Mouse (Mus musculus) neural tube, embryonic 15.5 days (tissue): Measurements from ENCODE around the gene Vmn1r211. TPM values are rescaled to one million over a fixed set of nuclear protein-coding genes. Genes with fewer than 3 reads are reported as not detected.
"Not testable (repeated sequence)": the region's sequence is repeated elsewhere in the genome, so short reads cannot be mapped to it uniquely, and the experiment has no call there.

Experiments
- ATAC-seq: fragments of 200-750 bp; cut with Nextera tagmentation; 2 replicates; pipeline ENCODE4 v1.8.0; 2017; ENCODE audit warnings: mild to moderate bottlenecking, moderate TSS enrichment, moderate library complexity; ENCODE audit not compliant: low FRiP score
- H3K27ac ChIP-seq: fragments of 300-500 bp; sonication (generic); replicated peaks from 2 replicates; pipeline ENCODE4 v1.5.1; 2015; ENCODE audit warnings: mild to moderate bottlenecking, inconsistent platforms
- H3K27me3 ChIP-seq: fragments of 300-500 bp; sonication (generic); replicated peaks from 2 replicates; pipeline ENCODE4 v1.6.1; 2015; ENCODE audit warnings: inconsistent platforms
- H3K36me3 ChIP-seq: fragments of 300-500 bp; sonication (generic); 2 replicates; pipeline ENCODE4 v1.6.1; 2015; ENCODE audit warnings: inconsistent platforms
- H3K4me1 ChIP-seq: fragments of 300-500 bp; sonication (generic); 2 replicates; pipeline ENCODE4 v1.6.1; 2015; ENCODE audit warnings: inconsistent platforms
- H3K4me2 ChIP-seq: fragments of 300-500 bp; sonication (generic); 2 replicates; pipeline ENCODE4 v1.6.1; 2015; ENCODE audit warnings: inconsistent platforms, mild to moderate bottlenecking, moderate library complexity
- H3K4me3 ChIP-seq: fragments of 300-500 bp; sonication (generic); replicated peaks from 2 replicates; pipeline ENCODE4 v1.5.1; 2015; ENCODE audit warnings: mild to moderate bottlenecking, inconsistent platforms
- H3K9ac ChIP-seq: fragments of 300-500 bp; sonication (generic); replicated peaks from 2 replicates; pipeline ENCODE4 v1.6.1; 2015; ENCODE audit warnings: mild to moderate bottlenecking, inconsistent platforms
- H3K9me3 ChIP-seq: fragments of 300-500 bp; sonication (generic); replicated peaks from 2 replicates; pipeline ENCODE4 v1.6.1; 2016; ENCODE audit warnings: inconsistent platforms
- WGBS: fragments of 180-500 bp; shearing (Covaris S2); methylation state at CpG from one replicate; pipeline ENCODE4 v1.1.7; 2015; ENCODE audit warnings: mixed read lengths; 5-methylcytosine and 5-hydroxymethylcytosine counted together
- polyA plus RNA-seq: library from polyadenylated mRNA; unstranded; fragments of >200 nt; fragmentation: Nextera tagmentation; extraction: Ambion mirVana; gene quantifications from 2 replicates; pipeline ENCODE4 v1.2.1, GENCODE M21; 2015

The Vmn1r211 gene
- not detected in 2 replicates for polyA plus RNA-seq

DNA sequence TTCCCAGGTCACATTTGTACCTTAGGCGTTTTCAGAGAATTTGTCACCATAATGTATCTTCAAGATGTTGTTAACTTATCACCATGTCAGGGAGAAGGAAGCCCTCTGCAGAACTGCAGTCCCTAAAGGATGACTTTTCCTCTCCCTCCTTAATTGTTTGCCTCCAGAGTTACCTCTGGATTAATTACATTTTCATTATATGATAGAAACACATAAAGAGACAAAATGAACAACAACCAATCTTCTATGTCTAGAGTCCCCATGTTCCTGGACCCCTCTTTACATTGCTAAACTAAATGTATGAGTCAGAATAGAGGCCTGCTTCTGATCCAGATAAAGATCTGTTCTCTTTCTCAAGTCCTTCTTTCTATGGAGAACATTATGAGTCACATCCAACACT, at the start of gene Vmn1r211:
Vmn1r211 (minus strand) TSS at position 101 of the 400 bp plus-strand sequence.
- 73% methylated on average over 1 of the region's 1 CpGs for WGBS
- no peak within 1 kb of the TSS for H3K4me3 ChIP-seq
- H3K9me3 ChIP-seq = no peaks in the 10 kb centered on the region
- no peaks in the 10 kb centered on the region for H3K27me3 ChIP-seq
- H3K4me2 ChIP-seq = no peak within 1 kb of the TSS
- no peaks in the 10 kb centered on the region for H3K36me3 ChIP-seq
- ATAC-seq = no peak
- H3K4me1 ChIP-seq = no peaks in the 10 kb centered on the region
- H3K9ac ChIP-seq = no peak within 1 kb of the TSS
- no peak within 1 kb of the TSS for H3K27ac ChIP-seq

DNA sequence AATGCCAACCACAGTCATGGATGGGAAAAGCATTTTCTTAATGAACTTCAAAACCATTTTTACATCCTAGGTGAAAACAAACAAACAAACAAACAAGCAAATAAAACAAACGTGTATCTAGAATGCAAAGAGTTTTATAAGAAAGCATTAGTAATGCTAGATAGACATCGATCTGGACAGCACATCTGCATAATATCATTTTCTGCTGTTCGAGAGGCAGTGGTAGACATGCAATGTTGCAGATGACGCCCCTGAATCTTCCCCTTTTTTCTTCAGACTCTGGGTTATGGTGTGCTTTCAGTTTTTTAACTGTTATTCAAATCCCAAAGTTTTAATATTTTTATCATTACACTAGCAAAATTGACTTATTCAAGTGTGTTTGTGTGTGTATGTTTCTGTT, 26.7 kb upstream of the Vmn1r211 start, which contains the start of gene Vmn1r212:
Vmn1r212 (minus strand) TSS at position 101 of the 400 bp plus-strand sequence.
- no peak for ATAC-seq
- no peaks in the 10 kb centered on the region for H3K9me3 ChIP-seq
- 86% methylated on average over 4 of the region's 4 CpGs for WGBS
- no peak within 1 kb of the TSS for H3K9ac ChIP-seq
- H3K4me3 ChIP-seq = no peak within 1 kb of the TSS
- H3K4me1 ChIP-seq = no peaks in the 10 kb centered on the region
- H3K27ac ChIP-seq = no peak within 1 kb of the TSS
- H3K36me3 ChIP-seq = no peaks in the 10 kb centered on the region
- H3K27me3 ChIP-seq = no peaks in the 10 kb centered on the region
- no peak within 1 kb of the TSS for H3K4me2 ChIP-seq

DNA sequence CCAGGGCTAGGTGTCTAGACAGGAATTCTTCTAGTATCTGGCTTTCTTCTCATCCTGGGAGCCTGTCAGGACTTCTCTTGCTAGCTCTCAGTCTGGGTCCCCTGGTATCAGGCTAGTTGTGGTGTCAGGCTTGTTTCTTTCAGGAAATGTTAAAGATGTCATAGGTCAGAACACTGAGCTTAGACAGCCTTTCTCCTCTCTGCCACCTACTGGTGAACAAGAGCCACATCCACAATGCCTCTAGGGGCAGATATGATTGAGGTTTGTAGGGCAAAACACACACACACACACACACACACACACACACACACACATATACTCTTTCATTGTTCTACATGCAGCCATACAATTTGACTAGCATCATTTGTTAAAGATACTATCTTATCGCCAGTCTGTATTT, 21.9 kb upstream of the Vmn1r211 start:
- Histone ChIP-seq H3K9me3 (no peaks in the 10 kb centered on the region), H3K27me3 (no peaks in the 10 kb centered on the region), H3K4me1 (no peaks in the 10 kb centered on the region)

DNA sequence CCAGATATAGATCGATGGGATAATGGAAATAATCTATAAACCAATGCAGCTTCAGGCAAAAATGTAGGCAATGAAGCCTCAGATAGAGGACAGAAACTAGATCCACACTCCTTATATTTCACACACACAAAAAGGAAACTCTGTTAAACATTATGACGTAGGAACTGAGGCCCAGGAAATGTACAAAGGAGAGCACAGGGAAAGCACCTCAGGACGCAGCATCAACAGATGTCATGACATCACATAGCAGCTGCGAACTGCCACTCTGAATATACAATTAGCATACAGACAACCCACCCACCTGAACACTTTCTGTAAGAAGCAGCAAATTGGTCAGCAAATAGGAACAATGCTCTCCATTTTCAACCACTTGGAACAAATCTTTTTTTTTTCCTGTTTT, 2.6 kb downstream of the Vmn1r211 start:
- Histone ChIP-seq H3K9me3 (no peaks in the 10 kb centered on the region), H3K27ac (no peak overlapping the region), H3K9ac (no peak overlapping the region), H3K36me3 (no peaks in the 10 kb centered on the region), H3K4me1 (no peaks in the 10 kb centered on the region), H3K4me2 (no peak overlapping the region), H3K4me3 (no peak overlapping the region), H3K27me3 (no peaks in the 10 kb centered on the region)
- WGBS = 86% methylated on average over 4 of the region's 4 CpGs
- no peak for ATAC-seq

More for the DNA sequence above, 21.9 kb upstream of the Vmn1r211 start:
- H3K4me3 ChIP-seq = no peak overlapping the region
- ATAC-seq = no peak
- H3K36me3 ChIP-seq = no peaks in the 10 kb centered on the region
- no peak overlapping the region for H3K4me2 ChIP-seq
- WGBS = 92% methylated on average over 1 of the region's 1 CpGs
- no peak overlapping the region for H3K27ac ChIP-seq
- H3K9ac ChIP-seq = no peak overlapping the region

DNA sequence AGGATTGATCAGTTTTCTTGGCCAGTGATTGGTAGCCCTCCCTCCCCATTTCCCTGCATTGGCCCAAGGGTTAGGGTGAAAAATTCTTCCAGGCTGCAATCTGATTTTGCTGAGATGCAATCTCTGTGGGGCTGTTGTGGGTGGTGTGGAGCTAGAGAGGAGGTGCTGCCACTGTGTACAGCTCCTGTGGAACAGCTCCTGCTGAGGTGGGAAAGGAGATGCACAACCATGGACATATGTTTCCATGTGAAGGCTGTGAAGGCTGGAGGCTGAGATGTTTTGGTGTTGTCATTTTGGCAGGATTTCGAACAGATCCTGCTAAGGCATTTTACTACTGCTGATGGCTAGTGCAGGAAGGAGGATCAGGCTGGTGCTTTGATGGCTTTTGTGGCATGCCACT, 10.6 kb downstream of the Vmn1r211 start:
- no peak overlapping the region for H3K27ac ChIP-seq
- no peaks in the 10 kb centered on the region for H3K4me1 ChIP-seq
- ATAC-seq = no peak
- H3K27me3 ChIP-seq = no peaks in the 10 kb centered on the region
- no peaks in the 10 kb centered on the region for H3K9me3 ChIP-seq
- no peak overlapping the region for H3K9ac ChIP-seq
- 87% methylated on average over 1 of the region's 1 CpGs for WGBS
- no peaks in the 10 kb centered on the region for H3K36me3 ChIP-seq
- H3K4me2 ChIP-seq = no peak overlapping the region
- H3K4me3 ChIP-seq = no peak overlapping the region

DNA sequence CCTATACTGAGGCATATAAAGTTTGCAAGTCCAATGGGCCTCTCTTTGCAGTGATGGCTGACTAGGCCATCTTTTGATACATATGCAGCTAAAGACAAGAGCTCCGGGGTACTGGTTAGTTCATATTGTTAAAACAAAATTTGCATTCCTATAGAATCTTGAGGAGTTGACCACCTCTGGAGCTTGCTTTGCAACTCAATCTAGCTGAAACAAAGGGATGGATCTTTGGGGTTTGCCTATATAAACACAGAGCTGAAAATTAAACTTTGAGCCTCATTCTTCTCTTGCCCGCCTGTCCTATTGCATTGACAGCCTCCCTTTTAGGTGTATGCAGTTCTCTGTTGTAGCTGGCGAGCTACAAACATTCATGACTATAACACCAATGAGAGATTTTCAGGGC, 13.1 kb downstream of the Vmn1r211 start:
- H3K4me3 ChIP-seq, H3K9me3 ChIP-seq, H3K4me1 ChIP-seq, H3K4me2 ChIP-seq, H3K36me3 ChIP-seq, ATAC-seq, H3K9ac ChIP-seq, H3K27ac ChIP-seq, H3K27me3 ChIP-seq: not testable (repeated sequence)
- WGBS = 60% methylated on average over 3 of the region's 3 CpGs

DNA sequence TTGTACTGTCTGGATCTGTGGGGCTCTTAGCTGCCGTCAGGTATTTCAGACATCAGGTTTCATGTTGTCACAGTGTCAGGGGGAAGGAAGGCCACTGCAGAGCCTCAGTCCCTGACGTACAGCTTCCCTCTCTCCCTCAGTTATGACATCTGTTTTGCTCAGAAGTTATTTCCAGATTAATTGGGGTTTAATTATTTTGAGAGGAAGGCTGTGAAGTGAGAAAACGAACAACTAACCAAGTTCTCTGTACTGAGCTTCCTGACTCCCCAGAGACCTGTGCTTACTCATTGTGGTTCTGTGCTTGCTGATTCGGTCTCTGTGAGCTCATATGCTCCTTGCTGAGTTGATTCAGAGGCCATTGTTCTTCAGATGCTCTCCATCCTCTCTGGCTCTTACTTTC, 26.1 kb downstream of the Vmn1r211 start, which contains the start of gene Vmn1r210:
Vmn1r210 (minus strand) TSS at position 101 of the 400 bp plus-strand sequence.
- H3K27me3 ChIP-seq = no peaks in the 10 kb centered on the region
- 72% methylated on average over 4 of the region's 4 CpGs for WGBS
- H3K4me2 ChIP-seq = no peak within 1 kb of the TSS
- no peak within 1 kb of the TSS for H3K27ac ChIP-seq
- no peak within 1 kb of the TSS for H3K9ac ChIP-seq
- ATAC-seq = no peak
- no peaks in the 10 kb centered on the region for H3K4me1 ChIP-seq
- no peak within 1 kb of the TSS for H3K4me3 ChIP-seq
- H3K36me3 ChIP-seq = no peaks in the 10 kb centered on the region
- H3K9me3 ChIP-seq = no peaks in the 10 kb centered on the region

DNA sequence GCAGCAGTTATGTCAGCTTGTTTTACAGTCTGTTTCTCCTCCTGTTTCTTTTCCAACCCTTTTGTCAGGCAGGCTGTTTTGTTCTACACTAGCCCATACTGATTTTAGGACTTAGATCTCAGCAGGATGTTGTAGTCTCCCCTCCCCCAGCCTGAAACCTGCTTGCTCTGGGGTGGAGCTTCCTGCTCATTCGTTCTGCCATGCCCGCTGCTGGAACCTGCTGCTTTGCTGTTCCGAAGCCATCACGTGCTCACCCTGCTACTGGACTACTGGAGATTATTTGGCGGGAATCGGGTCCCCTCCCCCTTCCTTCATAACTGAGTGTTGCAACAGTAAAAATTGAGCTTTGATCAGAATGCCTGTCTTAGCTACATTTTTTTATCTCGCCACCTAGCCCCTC, 28.0 kb downstream of the Vmn1r211 start:
- not testable (repeated sequence) for H3K27ac ChIP-seq, H3K27me3 ChIP-seq, H3K9me3 ChIP-seq, H3K4me3 ChIP-seq, ATAC-seq, H3K9ac ChIP-seq, H3K4me1 ChIP-seq, H3K36me3 ChIP-seq
- WGBS = 29% methylated on average over 7 of the region's 7 CpGs
- H3K4me2 ChIP-seq = peak overlapping the region; percentile 28

DNA sequence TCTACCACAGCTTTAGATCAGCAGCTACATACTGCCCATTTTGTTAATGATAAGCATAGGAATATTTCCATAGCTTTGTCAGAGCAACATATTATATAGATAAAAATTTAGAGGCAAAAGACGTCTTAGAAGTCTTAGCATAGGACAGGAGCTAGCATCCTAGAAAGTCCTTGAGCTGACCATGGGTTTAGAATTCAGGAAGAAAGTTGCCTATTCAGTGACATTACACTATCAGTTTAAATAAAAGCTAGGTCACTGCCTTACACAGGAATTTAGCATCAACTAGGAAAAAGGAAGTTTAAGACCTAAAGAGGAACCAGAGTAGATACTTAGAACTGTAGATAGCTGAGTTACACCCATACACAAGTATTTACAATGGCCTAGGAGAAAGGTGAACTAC, 35.8 kb downstream of the Vmn1r211 start:
- H3K4me1 ChIP-seq, H3K36me3 ChIP-seq, H3K9ac ChIP-seq, H3K4me3 ChIP-seq, H3K27me3 ChIP-seq, H3K4me2 ChIP-seq, H3K27ac ChIP-seq, ATAC-seq, H3K9me3 ChIP-seq: not testable (repeated sequence)
- WGBS = 91% methylated on average over 1 of the region's 1 CpGs

DNA sequence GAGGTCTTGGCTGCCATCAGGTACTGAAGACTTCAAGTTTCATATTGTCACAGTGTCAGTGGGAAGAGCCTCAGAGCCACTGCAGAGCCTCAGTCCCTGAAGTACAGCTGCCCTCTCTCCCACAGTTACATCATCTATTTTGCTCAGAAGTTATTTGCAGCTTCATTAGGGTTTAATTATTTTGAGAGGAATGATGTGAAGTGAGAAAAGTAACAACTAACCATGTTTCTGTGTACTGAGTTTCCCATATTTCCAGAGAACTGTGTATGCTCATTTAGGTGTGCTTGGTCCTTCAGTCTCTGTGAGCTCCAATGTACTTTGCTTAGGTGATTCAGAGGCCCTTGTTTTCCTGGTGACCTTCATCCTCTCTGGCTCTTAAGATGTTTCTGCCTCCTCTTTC, 47.8 kb downstream of the Vmn1r211 start, which contains the start of gene Vmn1r209:
Vmn1r209 (minus strand) TSS at position 101 of the 400 bp plus-strand sequence.
- ATAC-seq, H3K36me3 ChIP-seq, H3K4me2 ChIP-seq, H3K9ac ChIP-seq, H3K27me3 ChIP-seq, H3K4me1 ChIP-seq, H3K27ac ChIP-seq, H3K4me3 ChIP-seq, H3K9me3 ChIP-seq: not testable (repeated sequence)

Other genes starting within 250 kb of the Vmn1r211 start
- gene Vmn1r206, start 233.3 kb downstream of the Vmn1r211 start, polyA plus RNA-seq = not detected in 2 replicates
- not detected in 2 replicates for gene Vmn1r207-ps, start 127.9 kb downstream of the Vmn1r211 start, polyA plus RNA-seq
- gene Vmn1r208, start 80.2 kb downstream of the Vmn1r211 start, polyA plus RNA-seq = not detected in 2 replicates
- not detected in 2 replicates for gene Vmn1r209, start 47.9 kb downstream of the Vmn1r211 start, polyA plus RNA-seq
- not detected in 2 replicates for gene Vmn1r210, start 26.2 kb downstream of the Vmn1r211 start, polyA plus RNA-seq
- gene Vmn1r212, start 26.6 kb upstream of the Vmn1r211 start, polyA plus RNA-seq = not detected in 2 replicates
- gene Vmn1r213, start 150.1 kb upstream of the Vmn1r211 start, polyA plus RNA-seq = not detected in 2 replicates
- gene Vmn1r214, start 172.9 kb upstream of the Vmn1r211 start, polyA plus RNA-seq = not detected in 2 replicates
- not detected in 2 replicates for gene Vmn1r215, start 210.5 kb upstream of the Vmn1r211 start, polyA plus RNA-seq